Mouse (Mus musculus): ENCODE data around the gene Slc25a13.
A peak's percentile ranks its signal among the peaks of the same experiment; 100 is the strongest.

Gene Slc25a13

GRCm38 (mm10) chr6:6173166-6173934, 43.6 kb downstream of the Slc25a13 start:
- DNase-seq (ENCODE audit: inconsistent age in 2 of 2, low spot score in 1 of 2), result no peak

- DNase-seq (ENCODE audit: inconsistent age in 2 of 2, low spot score in 1 of 2), result no peak
These were observed 48.3 kb downstream of the Slc25a13 start for GRCm38 (mm10) chr6:6168566-6169134.

GRCm38 (mm10) chr6:6167339-6168126, 49.4 kb downstream of the Slc25a13 start:
- DNase-seq (ENCODE audit: inconsistent age in 2 of 2, low spot score in 1 of 2), result no peak

GRCm38 (mm10) chr6:6162993-6163623, 53.9 kb downstream of the Slc25a13 start:
- no peak for DNase-seq (ENCODE audit: inconsistent age in 2 of 2, low spot score in 1 of 2)

- DNase-seq (ENCODE audit: inconsistent age in 2 of 2, low spot score in 1 of 2), result no peak
These were observed 54.8 kb downstream of the Slc25a13 start for GRCm38 (mm10) chr6:6162146-6162545.

GRCm38 (mm10) chr6:6160645-6161426, 56.1 kb downstream of the Slc25a13 start:
- no peak for DNase-seq (ENCODE audit: inconsistent age in 2 of 2, low spot score in 1 of 2)

GRCm38 (mm10) chr6:6159221-6159859, 57.6 kb downstream of the Slc25a13 start:
- no peak for DNase-seq (ENCODE audit: inconsistent age in 2 of 2, low spot score in 1 of 2)

GRCm38 (mm10) chr6:6153426-6153825, 63.5 kb downstream of the Slc25a13 start:
- DNase-seq (ENCODE audit: inconsistent age in 2 of 2, low spot score in 1 of 2), result peak; percentile 13 to 59

GRCm38 (mm10) chr6:6150811-6151210, 66.2 kb downstream of the Slc25a13 start:
- no peak for DNase-seq (ENCODE audit: inconsistent age in 2 of 2, low spot score in 1 of 2)

GRCm38 (mm10) chr6:6149751-6150150, 67.2 kb downstream of the Slc25a13 start:
- DNase-seq (ENCODE audit: inconsistent age in 2 of 2, low spot score in 1 of 2), result no peak

GRCm38 (mm10) chr6:6149329-6149728, 67.6 kb downstream of the Slc25a13 start:
- no peak for DNase-seq (ENCODE audit: inconsistent age in 2 of 2, low spot score in 1 of 2)

- no peak for DNase-seq (ENCODE audit: inconsistent age in 2 of 2, low spot score in 1 of 2)
These were observed 71.6 kb downstream of the Slc25a13 start for GRCm38 (mm10) chr6:6145412-6145811.

GRCm38 (mm10) chr6:6143525-6143924, 73.4 kb downstream of the Slc25a13 start:
- DNase-seq (ENCODE audit: inconsistent age in 2 of 2, low spot score in 1 of 2), result no peak

GRCm38 (mm10) chr6:6140370-6140769, 76.6 kb downstream of the Slc25a13 start:
- peak in 1 of 2 experiments; percentile 31 for DNase-seq (ENCODE audit: inconsistent age in 2 of 2, low spot score in 1 of 2)

GRCm38 (mm10) chr6:6139061-6139460, 77.9 kb downstream of the Slc25a13 start:
- DNase-seq (ENCODE audit: inconsistent age in 2 of 2, low spot score in 1 of 2), result no peak

GRCm38 (mm10) chr6:6136812-6137211, 80.2 kb downstream of the Slc25a13 start:
- DNase-seq (ENCODE audit: inconsistent age in 2 of 2, low spot score in 1 of 2), result no peak

- no peak for DNase-seq (ENCODE audit: inconsistent age in 2 of 2, low spot score in 1 of 2)
These were observed 82.0 kb downstream of the Slc25a13 start for GRCm38 (mm10) chr6:6134935-6135334.

- no peak for DNase-seq (ENCODE audit: inconsistent age in 2 of 2, low spot score in 1 of 2)
These were observed 83.4 kb downstream of the Slc25a13 start for GRCm38 (mm10) chr6:6133556-6134050.

GRCm38 (mm10) chr6:6132047-6132446, 84.9 kb downstream of the Slc25a13 start:
- DNase-seq (ENCODE audit: inconsistent age in 2 of 2, low spot score in 1 of 2), result no peak

GRCm38 (mm10) chr6:6125620-6126019, 91.4 kb downstream of the Slc25a13 start:
- DNase-seq (ENCODE audit: inconsistent age in 2 of 2, low spot score in 1 of 2), result no peak
